Mouse (Mus musculus): Measurements from ENCODE around the gene Fbxo6.
"Not testable (repeated sequence)": the region's sequence is repeated elsewhere in the genome, so short reads cannot be mapped to it uniquely, and the experiment has no call there.

Fbxo6 gene

DNA sequence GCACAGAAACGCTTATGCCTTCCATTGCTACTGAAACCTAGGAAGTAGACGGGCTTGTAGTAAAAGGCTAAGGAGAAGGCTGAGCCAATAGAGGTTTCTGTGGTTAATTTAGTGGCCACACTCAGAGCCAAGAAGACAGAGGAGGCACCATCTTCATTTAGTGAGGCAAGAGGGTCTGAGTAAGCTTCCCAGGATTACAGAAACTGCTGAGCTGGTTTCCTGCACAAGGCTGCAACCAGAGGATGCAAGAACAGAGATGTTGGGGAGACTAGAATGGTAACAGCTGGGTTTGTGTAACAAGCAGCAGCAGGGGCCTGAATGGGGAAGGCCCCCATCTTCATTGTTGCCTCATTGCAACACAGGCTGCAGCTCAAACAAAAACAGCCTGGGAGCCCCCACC is 23.3 kb downstream of the Fbxo6 start:
- Histone ChIP-seq H3K9me3 (ENCODE audit: low read length) (no peaks in the 10 kb centered on the region), H3K36me3 (ENCODE audit: insufficient read depth, low read length) (no peaks in the 10 kb centered on the region), H3K27me3 (ENCODE audit: insufficient read depth, low read length) (peaks cover 76% of the 10 kb centered on the region), H3K4me3 (replicated peaks; ENCODE audit: low read length) (no peak overlapping the region), H3K4me1 (replicated peaks; ENCODE audit: low read depth, low read length) (peaks cover 20% of the 10 kb centered on the region)
- no peak for TF ChIP-seq POU5F1 (IDR thresholded peaks at IDR 0.05; ENCODE audit: borderline replicate concordance, low read length)
- TF ChIP-seq CTCF (conservative IDR thresholded peaks at IDR 0.05; ENCODE audit: low read length) = no peak
- no peak for TF ChIP-seq NANOG (IDR thresholded peaks at IDR 0.05; ENCODE audit: borderline replicate concordance, low read length)

DNA sequence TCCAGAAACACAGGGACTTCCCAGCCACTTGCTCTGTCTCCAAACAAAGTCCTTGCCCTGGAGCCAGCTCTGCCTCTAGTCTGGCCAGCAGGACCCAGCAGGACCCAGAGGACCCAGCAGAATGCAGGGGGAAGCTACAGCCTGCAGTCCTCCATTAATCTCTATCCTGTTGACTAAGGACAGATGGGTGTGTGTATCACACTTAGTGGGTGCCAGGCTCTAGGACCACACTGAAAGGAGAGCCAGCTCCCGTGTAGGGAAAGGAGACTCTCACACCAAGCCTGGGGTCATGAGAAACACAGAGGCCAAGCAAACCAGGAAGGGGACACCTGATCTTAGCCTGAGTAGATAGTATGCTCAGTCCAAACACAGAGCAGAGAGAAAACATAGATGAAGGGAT is 23.7 kb downstream of the Fbxo6 start:
- Histone ChIP-seq H3K9me3 (ENCODE audit: low read length) (no peaks in the 10 kb centered on the region), H3K4me3 (replicated peaks; ENCODE audit: low read length) (no peak overlapping the region), H3K4me1 (replicated peaks; ENCODE audit: low read depth, low read length) (peaks cover 24% of the 10 kb centered on the region), H3K27me3 (ENCODE audit: insufficient read depth, low read length) (peaks cover 74% of the 10 kb centered on the region), H3K36me3 (ENCODE audit: insufficient read depth, low read length) (no peaks in the 10 kb centered on the region)
- TF ChIP-seq CTCF (conservative IDR thresholded peaks at IDR 0.05; ENCODE audit: low read length) (no peak), POU5F1 (IDR thresholded peaks at IDR 0.05; ENCODE audit: borderline replicate concordance, low read length) (no peak), NANOG (IDR thresholded peaks at IDR 0.05; ENCODE audit: borderline replicate concordance, low read length) (no peak)

DNA sequence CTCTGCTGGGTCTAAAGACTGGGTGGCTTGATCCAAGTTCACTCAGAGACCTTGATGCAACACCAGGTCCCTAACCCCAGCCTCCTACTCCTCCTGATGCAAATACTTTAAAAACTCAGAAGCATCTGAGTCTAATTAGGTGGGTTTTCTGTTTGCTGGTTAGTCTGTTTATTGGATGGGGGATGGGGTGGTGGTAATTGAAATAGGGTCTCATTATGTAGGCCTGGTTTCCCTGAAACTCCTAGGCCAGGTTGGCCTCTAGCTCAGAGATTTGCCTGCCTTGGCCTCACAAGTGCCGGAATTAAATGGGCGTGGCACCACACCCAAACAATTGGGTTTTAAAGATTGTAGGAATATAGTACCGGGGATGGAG is 29.3 kb downstream of the Fbxo6 start:
- Histone ChIP-seq H3K36me3 (ENCODE audit: insufficient read depth, low read length) (no peaks in the 10 kb centered on the region), H3K27me3 (ENCODE audit: insufficient read depth, low read length) (peaks cover 21% of the 10 kb centered on the region), H3K9me3 (ENCODE audit: low read length) (no peaks in the 10 kb centered on the region), H3K4me1 (replicated peaks; ENCODE audit: low read depth, low read length) (peaks cover 39% of the 10 kb centered on the region), H3K4me3 (replicated peaks; ENCODE audit: low read length) (peak overlapping the region; percentile 29; the same call in 1 of the 2 replicates)
- no peak for TF ChIP-seq CTCF (conservative IDR thresholded peaks at IDR 0.05; ENCODE audit: low read length)
- no peak for TF ChIP-seq POU5F1 (IDR thresholded peaks at IDR 0.05; ENCODE audit: borderline replicate concordance, low read length)
- no peak for TF ChIP-seq NANOG (IDR thresholded peaks at IDR 0.05; ENCODE audit: borderline replicate concordance, low read length)

DNA sequence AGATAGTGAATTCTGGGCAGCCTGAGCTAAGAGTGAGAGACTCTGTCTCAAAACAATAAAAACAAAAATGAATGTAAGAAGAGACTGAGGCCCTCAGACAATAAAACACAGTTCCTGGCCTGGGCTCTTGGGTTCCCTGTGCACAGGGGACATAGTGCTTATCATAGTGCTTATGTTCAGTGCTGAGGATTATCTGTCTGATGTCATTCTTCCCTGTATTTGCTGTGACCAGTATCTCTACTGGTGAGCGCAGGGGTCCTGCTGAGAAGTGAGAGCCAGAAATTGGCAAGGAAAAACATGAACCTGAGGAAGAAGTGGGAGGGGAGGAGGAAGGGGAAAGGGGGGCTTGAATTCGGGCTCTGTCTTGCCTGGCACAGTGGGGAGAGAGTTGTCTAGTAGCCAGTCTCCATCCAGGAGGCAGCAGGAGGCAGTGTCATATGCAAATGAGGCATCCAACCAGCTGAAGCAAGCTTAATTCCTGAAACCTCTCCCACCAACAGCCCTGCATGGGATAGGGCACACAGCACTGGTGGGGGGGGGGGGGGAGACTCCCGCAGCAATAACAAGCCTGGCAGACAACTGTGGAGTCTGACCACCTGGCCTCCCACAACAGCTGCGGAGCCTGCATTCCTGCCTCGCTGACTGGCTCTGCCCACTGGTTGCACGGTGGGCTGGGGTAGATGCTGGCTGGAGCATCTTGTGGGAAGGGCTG is 29.8 kb downstream of the Fbxo6 start:
- peaks cover 39% of the 10 kb centered on the region for H3K4me1 ChIP-seq (replicated peaks; ENCODE audit: low read depth, low read length)
- TF ChIP-seq CTCF (conservative IDR thresholded peaks at IDR 0.05; ENCODE audit: low read length) = no peak
- TF ChIP-seq POU5F1 (IDR thresholded peaks at IDR 0.05; ENCODE audit: borderline replicate concordance, low read length) = no peak
- TF ChIP-seq NANOG (IDR thresholded peaks at IDR 0.05; ENCODE audit: borderline replicate concordance, low read length) = no peak
- H3K27me3 ChIP-seq (ENCODE audit: insufficient read depth, low read length) = peaks cover 16% of the 10 kb centered on the region
- H3K4me3 ChIP-seq (replicated peaks; ENCODE audit: low read length) = peak overlapping the region; percentile 29; the same call in 1 of the 2 replicates
- no peaks in the 10 kb centered on the region for H3K36me3 ChIP-seq (ENCODE audit: insufficient read depth, low read length)
- H3K9me3 ChIP-seq (ENCODE audit: low read length) = peaks cover 3% of the 10 kb centered on the region; the same call in 1 of the 2 replicates

DNA sequence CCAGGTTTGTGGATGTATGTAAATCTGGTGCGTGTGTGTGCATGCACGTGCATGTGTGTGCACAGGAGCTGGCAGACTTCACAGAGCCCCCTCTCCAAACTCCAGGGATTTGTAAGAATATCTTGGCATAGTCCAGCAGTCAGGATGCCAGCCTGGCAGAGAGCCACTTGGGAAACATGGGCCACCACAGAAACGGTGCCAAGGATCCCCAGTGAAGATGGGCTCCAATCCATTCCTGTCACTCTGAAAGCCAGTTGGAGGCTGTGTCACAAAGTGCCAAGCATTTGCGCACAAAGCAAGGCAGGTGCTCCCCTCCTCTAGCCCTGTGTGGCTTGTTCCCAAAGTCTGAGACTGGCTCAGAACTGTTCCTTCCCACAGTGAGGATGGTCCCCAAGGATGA is 30.6 kb downstream of the Fbxo6 start:
- no peak overlapping the region for H3K4me3 ChIP-seq (replicated peaks; ENCODE audit: low read length)
- H3K4me1 ChIP-seq (replicated peaks; ENCODE audit: low read depth, low read length) = peaks cover 39% of the 10 kb centered on the region
- peaks cover 13% of the 10 kb centered on the region for H3K27me3 ChIP-seq (ENCODE audit: insufficient read depth, low read length)
- peaks cover 6% of the 10 kb centered on the region; the same call in 1 of the 2 replicates for H3K9me3 ChIP-seq (ENCODE audit: low read length)
- no peak for TF ChIP-seq POU5F1 (IDR thresholded peaks at IDR 0.05; ENCODE audit: borderline replicate concordance, low read length)
- TF ChIP-seq CTCF (conservative IDR thresholded peaks at IDR 0.05; ENCODE audit: low read length) = no peak
- TF ChIP-seq NANOG (IDR thresholded peaks at IDR 0.05; ENCODE audit: borderline replicate concordance, low read length) = no peak
- H3K36me3 ChIP-seq (ENCODE audit: insufficient read depth, low read length) = no peaks in the 10 kb centered on the region

DNA sequence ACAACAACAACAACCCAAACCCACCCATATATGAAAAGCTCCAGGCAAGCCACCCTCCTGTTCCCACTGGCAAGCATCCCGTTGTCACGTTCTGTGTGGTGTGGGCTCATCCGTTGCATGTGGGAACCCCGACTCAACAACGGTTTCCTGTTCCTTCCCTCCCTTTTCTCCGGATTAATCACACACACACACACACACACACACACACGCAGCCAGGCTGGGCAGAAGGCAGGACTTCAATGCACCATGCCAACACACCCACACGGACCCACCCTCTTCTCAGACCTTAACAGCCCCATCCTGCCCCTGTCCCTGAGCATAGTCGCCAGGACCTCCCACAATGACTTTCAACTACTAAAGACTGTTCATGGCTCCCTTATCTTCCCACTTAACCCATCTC is 31.4 kb downstream of the Fbxo6 start:
- Histone ChIP-seq H3K4me1 (replicated peaks; ENCODE audit: low read depth, low read length) (peaks cover 43% of the 10 kb centered on the region), H3K27me3 (ENCODE audit: insufficient read depth, low read length) (peaks cover 11% of the 10 kb centered on the region), H3K36me3 (ENCODE audit: insufficient read depth, low read length) (no peaks in the 10 kb centered on the region), H3K4me3 (replicated peaks; ENCODE audit: low read length) (no peak overlapping the region), H3K9me3 (ENCODE audit: low read length) (peaks cover 6% of the 10 kb centered on the region; the same call in 1 of the 2 replicates)
- no peak for TF ChIP-seq CTCF (conservative IDR thresholded peaks at IDR 0.05; ENCODE audit: low read length)
- TF ChIP-seq POU5F1 (IDR thresholded peaks at IDR 0.05; ENCODE audit: borderline replicate concordance, low read length) = no peak
- TF ChIP-seq NANOG (IDR thresholded peaks at IDR 0.05; ENCODE audit: borderline replicate concordance, low read length) = no peak

DNA sequence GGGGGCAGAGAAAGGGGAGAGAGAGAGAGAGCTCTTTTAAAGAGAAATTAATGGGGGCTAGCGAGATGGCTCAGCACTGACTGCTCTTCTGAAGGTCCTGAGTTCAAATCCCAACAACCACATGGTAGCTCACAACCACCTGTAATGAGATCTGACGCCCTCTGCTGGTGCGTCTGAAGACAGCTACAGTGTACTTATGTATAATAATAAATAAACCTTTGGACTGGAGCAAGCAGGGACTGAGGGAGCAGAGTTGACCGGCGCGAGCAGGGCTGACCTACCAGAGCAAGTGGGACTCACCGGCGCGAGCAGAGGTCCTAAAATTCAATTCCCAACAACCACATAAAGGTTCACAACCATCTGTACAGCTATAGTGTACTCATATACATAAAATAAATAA is 32.4 kb downstream of the Fbxo6 start:
- TF ChIP-seq CTCF (conservative IDR thresholded peaks at IDR 0.05; ENCODE audit: low read length) = 0 out of 2 replicates have a peak, but pooled peaks have one; percentile 7

DNA sequence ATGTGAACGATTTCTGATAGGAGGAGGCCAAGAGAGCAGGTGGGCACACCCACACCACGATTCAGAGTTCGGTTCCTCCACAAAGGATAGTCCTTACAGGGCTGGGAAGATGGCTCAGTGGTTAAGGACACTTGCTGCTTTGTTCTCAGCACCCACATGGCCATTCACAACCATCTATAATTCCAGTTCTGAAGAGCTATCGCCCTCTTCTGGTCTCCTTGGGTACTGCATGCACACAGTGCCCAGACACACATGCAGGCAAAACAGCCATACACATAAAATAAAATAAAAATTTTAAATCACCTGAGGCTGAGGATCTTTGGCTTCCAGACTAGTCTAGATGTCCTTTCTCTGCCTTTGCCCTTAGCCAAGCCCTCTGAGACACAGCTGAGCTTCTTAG is 34.5 kb downstream of the Fbxo6 start:
- TF ChIP-seq POU5F1 (IDR thresholded peaks at IDR 0.05; ENCODE audit: borderline replicate concordance, low read length) (no peak), CTCF (conservative IDR thresholded peaks at IDR 0.05; ENCODE audit: low read length) (peak; percentile 94)
- H3K4me3 ChIP-seq (replicated peaks; ENCODE audit: low read length) = no peak overlapping the region

More for the DNA sequence above, 32.4 kb downstream of the Fbxo6 start:
- not testable (repeated sequence) for H3K9me3 ChIP-seq (ENCODE audit: low read length); H3K36me3 ChIP-seq (ENCODE audit: insufficient read depth, low read length); H3K27me3 ChIP-seq (ENCODE audit: insufficient read depth, low read length); H3K4me3 ChIP-seq (replicated peaks; ENCODE audit: low read length)
- peaks cover 53% of the 10 kb centered on the region for H3K4me1 ChIP-seq (replicated peaks; ENCODE audit: low read depth, low read length)

DNA sequence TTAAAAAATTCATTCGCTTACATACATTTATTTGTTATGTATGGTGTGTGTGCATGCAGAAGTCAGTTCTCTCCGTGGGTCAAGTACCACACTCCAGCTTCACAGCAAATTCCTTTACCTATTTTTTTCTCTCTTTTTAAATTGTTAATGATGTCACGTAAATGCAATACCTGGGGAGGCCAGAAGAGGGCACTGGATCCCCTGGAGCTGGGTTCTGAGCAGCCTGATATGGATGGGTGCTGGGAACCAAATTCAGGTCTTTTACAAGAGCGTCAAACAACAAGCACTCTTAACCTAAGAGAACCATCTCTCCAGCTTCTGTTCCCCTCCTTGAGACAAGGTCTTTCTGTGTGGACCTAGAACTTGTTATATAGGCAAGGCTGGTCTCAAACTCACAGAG is 35.3 kb downstream of the Fbxo6 start:
- Histone ChIP-seq H3K4me3 (replicated peaks; ENCODE audit: low read length) (no peak overlapping the region), H3K9me3 (ENCODE audit: low read length) (peaks cover 6% of the 10 kb centered on the region; the same call in 1 of the 2 replicates), H3K4me1 (replicated peaks; ENCODE audit: low read depth, low read length) (peaks cover 47% of the 10 kb centered on the region), H3K36me3 (ENCODE audit: insufficient read depth, low read length) (no peaks in the 10 kb centered on the region), H3K27me3 (ENCODE audit: insufficient read depth, low read length) (no peaks in the 10 kb centered on the region; the same call in 1 of the 2 replicates)
- TF ChIP-seq NANOG (IDR thresholded peaks at IDR 0.05; ENCODE audit: borderline replicate concordance, low read length) (no peak), CTCF (conservative IDR thresholded peaks at IDR 0.05; ENCODE audit: low read length) (peak; percentile 50)

More for the DNA sequence above, 34.5 kb downstream of the Fbxo6 start:
- H3K27me3 ChIP-seq (ENCODE audit: insufficient read depth, low read length) = no peaks in the 10 kb centered on the region; the same call in 1 of the 2 replicates
- H3K9me3 ChIP-seq (ENCODE audit: low read length) = peaks cover 6% of the 10 kb centered on the region; the same call in 1 of the 2 replicates
- peaks cover 47% of the 10 kb centered on the region for H3K4me1 ChIP-seq (replicated peaks; ENCODE audit: low read depth, low read length)
- H3K36me3 ChIP-seq (ENCODE audit: insufficient read depth, low read length) = no peaks in the 10 kb centered on the region
